Mouse (Mus musculus): ENCODE measurements around the gene Lars2. TPM values are rescaled to one million over a fixed set of nuclear protein-coding genes. Genes with fewer than 3 reads are reported as not detected.
"Not testable (repeated sequence)": the region's sequence is repeated elsewhere in the genome, so short reads cannot be mapped to it uniquely, and the experiment has no call there.

Gene Lars2
- polyA plus RNA-seq, 1 experiment from 2014 or later = 964 TPM

GRCm38 (mm10) chr9:123365353-123365752 is 1.4 kb upstream of the Lars2 start:
- ATAC-seq (replicated peaks; ENCODE audit: low FRiP score) = no peak
- H3K4me1 ChIP-seq = peaks cover 14% of the 10 kb centered on the region
- H3K9ac ChIP-seq = no peak overlapping the region
- no peaks in the 10 kb centered on the region for H3K9me3 ChIP-seq (replicated peaks)
- no peak overlapping the region for H3K4me3 ChIP-seq (replicated peaks)
- H3K27ac ChIP-seq = no peak overlapping the region
- H3K4me2 ChIP-seq = no peak overlapping the region
- WGBS = 65% methylated on average over 1 of the region's 1 CpGs
- no peaks in the 10 kb centered on the region for H3K36me3 ChIP-seq
- H3K27me3 ChIP-seq = no peaks in the 10 kb centered on the region

- peak overlapping the region; percentile 93; the same call in 1 of the 2 replicates for H3K27ac ChIP-seq
- peak overlapping the region; percentile 81 for H3K4me2 ChIP-seq
- 24% methylated on average over 9 of the region's 9 CpGs for WGBS
- H3K9me3 ChIP-seq (replicated peaks) = no peaks in the 10 kb centered on the region
- ATAC-seq (replicated peaks; ENCODE audit: low FRiP score) = peak; percentile 63
- H3K27me3 ChIP-seq = no peaks in the 10 kb centered on the region
- peak overlapping the region; percentile 83 for H3K4me3 ChIP-seq (replicated peaks)
- H3K9ac ChIP-seq = peak overlapping the region; percentile 75; the same call in 1 of the 2 replicates
- no peaks in the 10 kb centered on the region for H3K36me3 ChIP-seq
- peaks cover 14% of the 10 kb centered on the region for H3K4me1 ChIP-seq
Observed at GRCm38 (mm10) chr9:123365942-123366707, 602 bp upstream of the Lars2 start.

GRCm38 (mm10) chr9:123367636-123368035 is 909 bp downstream of the Lars2 start:
- no peaks in the 10 kb centered on the region for H3K27me3 ChIP-seq
- H3K9me3 ChIP-seq (replicated peaks) = no peaks in the 10 kb centered on the region
- H3K36me3 ChIP-seq = peaks cover 10% of the 10 kb centered on the region
- H3K4me3 ChIP-seq (replicated peaks) = peak overlapping the region; percentile 83
- no peak for ATAC-seq (replicated peaks; ENCODE audit: low FRiP score)
- H3K4me2 ChIP-seq = peak overlapping the region; percentile 81
- H3K4me1 ChIP-seq = peaks cover 14% of the 10 kb centered on the region
- peak overlapping the region; percentile 75; the same call in 1 of the 2 replicates for H3K9ac ChIP-seq
- peak overlapping the region; percentile 93; the same call in 1 of the 2 replicates for H3K27ac ChIP-seq

- no peak overlapping the region for H3K27ac ChIP-seq
- no peak for ATAC-seq (replicated peaks; ENCODE audit: low FRiP score)
- 57% methylated on average over 5 of the region's 5 CpGs for WGBS
- H3K9me3 ChIP-seq (replicated peaks) = no peaks in the 10 kb centered on the region
- no peak overlapping the region for H3K4me2 ChIP-seq
- H3K9ac ChIP-seq = no peak overlapping the region
- peaks cover 28% of the 10 kb centered on the region for H3K36me3 ChIP-seq
- H3K4me1 ChIP-seq = no peaks in the 10 kb centered on the region
- H3K4me3 ChIP-seq (replicated peaks) = no peak overlapping the region
- H3K27me3 ChIP-seq = no peaks in the 10 kb centered on the region
Observed at GRCm38 (mm10) chr9:123382399-123382798, 15.7 kb downstream of the Lars2 start.

GRCm38 (mm10) chr9:123384696-123385095 is 18.0 kb downstream of the Lars2 start:
- Histone ChIP-seq H3K9ac (no peak overlapping the region), H3K4me2 (no peak overlapping the region), H3K4me3 (replicated peaks) (no peak overlapping the region), H3K27me3 (no peaks in the 10 kb centered on the region), H3K36me3 (peaks cover 17% of the 10 kb centered on the region), H3K9me3 (replicated peaks) (no peaks in the 10 kb centered on the region), H3K27ac (no peak overlapping the region), H3K4me1 (no peaks in the 10 kb centered on the region)
- ATAC-seq (replicated peaks; ENCODE audit: low FRiP score) = no peak
- 77% methylated on average over 3 of the region's 3 CpGs for WGBS

GRCm38 (mm10) chr9:123385352-123386198 is 18.8 kb downstream of the Lars2 start:
- Histone ChIP-seq H3K4me1 (no peaks in the 10 kb centered on the region), H3K9me3 (replicated peaks) (no peaks in the 10 kb centered on the region), H3K27ac (no peak overlapping the region), H3K4me3 (replicated peaks) (no peak overlapping the region), H3K27me3 (no peaks in the 10 kb centered on the region), H3K9ac (no peak overlapping the region), H3K36me3 (peaks cover 18% of the 10 kb centered on the region; the same call in 1 of the 2 replicates), H3K4me2 (no peak overlapping the region)
- 82% methylated on average over 5 of the region's 5 CpGs for WGBS
- no peak for ATAC-seq (replicated peaks; ENCODE audit: low FRiP score)

GRCm38 (mm10) chr9:123386347-123386746 is 19.6 kb downstream of the Lars2 start:
- peaks cover 18% of the 10 kb centered on the region; the same call in 1 of the 2 replicates for H3K36me3 ChIP-seq
- no peak overlapping the region for H3K9ac ChIP-seq
- no peak overlapping the region for H3K27ac ChIP-seq
- no peak overlapping the region for H3K4me2 ChIP-seq
- no peaks in the 10 kb centered on the region for H3K27me3 ChIP-seq
- 96% methylated on average over 3 of the region's 3 CpGs for WGBS
- H3K4me3 ChIP-seq (replicated peaks) = no peak overlapping the region
- no peaks in the 10 kb centered on the region for H3K4me1 ChIP-seq
- no peak for ATAC-seq (replicated peaks; ENCODE audit: low FRiP score)
- H3K9me3 ChIP-seq (replicated peaks) = no peaks in the 10 kb centered on the region

GRCm38 (mm10) chr9:123388087-123389007 is 21.6 kb downstream of the Lars2 start:
- H3K9me3 ChIP-seq (replicated peaks); H3K27ac ChIP-seq; H3K4me3 ChIP-seq (replicated peaks); H3K9ac ChIP-seq; H3K4me1 ChIP-seq; ATAC-seq (replicated peaks; ENCODE audit: low FRiP score); H3K4me2 ChIP-seq; H3K27me3 ChIP-seq: not testable (repeated sequence)
- 89% methylated on average over 12 of the region's 21 CpGs for WGBS
- H3K36me3 ChIP-seq = peaks cover 18% of the 10 kb centered on the region; the same call in 1 of the 2 replicates

GRCm38 (mm10) chr9:123391140-123391849 is 24.6 kb downstream of the Lars2 start:
- no peaks in the 10 kb centered on the region for H3K9me3 ChIP-seq (replicated peaks)
- peak; percentile 87 for ATAC-seq (replicated peaks; ENCODE audit: low FRiP score)
- H3K4me3 ChIP-seq (replicated peaks) = no peak overlapping the region
- H3K9ac ChIP-seq = no peak overlapping the region
- peak overlapping the region; percentile 58 for H3K27ac ChIP-seq
- peaks cover 9% of the 10 kb centered on the region for H3K4me1 ChIP-seq
- 58% methylated on average over 5 of the region's 5 CpGs for WGBS
- no peaks in the 10 kb centered on the region for H3K27me3 ChIP-seq
- peaks cover 16% of the 10 kb centered on the region; the same call in 1 of the 2 replicates for H3K36me3 ChIP-seq
- H3K4me2 ChIP-seq = no peak overlapping the region

- peaks cover 9% of the 10 kb centered on the region for H3K4me1 ChIP-seq
- H3K9me3 ChIP-seq (replicated peaks) = no peaks in the 10 kb centered on the region
- 0 out of 2 replicates have a peak overlapping the region, but pooled peaks have one; percentile 18 for H3K27ac ChIP-seq
- no peaks in the 10 kb centered on the region for H3K27me3 ChIP-seq
- H3K9ac ChIP-seq = no peak overlapping the region
- no peak for ATAC-seq (replicated peaks; ENCODE audit: low FRiP score)
- 57% methylated on average over 6 of the region's 6 CpGs for WGBS
- peaks cover 5% of the 10 kb centered on the region; the same call in 1 of the 2 replicates for H3K36me3 ChIP-seq
- H3K4me3 ChIP-seq (replicated peaks) = no peak overlapping the region
- no peak overlapping the region for H3K4me2 ChIP-seq
Observed at GRCm38 (mm10) chr9:123394856-123395255, 28.1 kb downstream of the Lars2 start.

- Histone ChIP-seq H3K27ac (no peak overlapping the region), H3K36me3 (0 out of 2 replicates have a peak, but pooled peaks cover 2% of the 10 kb centered on the region), H3K9ac (no peak overlapping the region), H3K4me3 (replicated peaks) (no peak overlapping the region), H3K27me3 (no peaks in the 10 kb centered on the region), H3K9me3 (replicated peaks) (no peaks in the 10 kb centered on the region), H3K4me2 (no peak overlapping the region), H3K4me1 (no peaks in the 10 kb centered on the region)
- WGBS = 70% methylated on average over 6 of the region's 6 CpGs
- ATAC-seq (replicated peaks; ENCODE audit: low FRiP score) = no peak
Observed at GRCm38 (mm10) chr9:123397701-123398100, 31.0 kb downstream of the Lars2 start.

Measured in kidney, embryonic 15.5 days (tissue).